Comparison of ENCODE assay signal across 18 mouse cellular contexts in genomic region chr2:179459606-179460005, GRCm38 (mm10). TPM values are rescaled to one million over a fixed set of nuclear protein-coding genes. Genes with fewer than 3 reads are reported as not detected.
"Had no signal": no experiment of that assay in that cellular context is flagged by ENCODE, and none has a peak within 500 bp of the region (broad histone marks: within the 10 kb centered on the region; RNA-seq: fewer than 3 reads in every experiment).

No protein-coding gene starts in this region.

- DNase-seq: kidney, adult 9 months; kidney, postnatal 14 days; kidney, postnatal 4 days; liver; lung, adult 18-20 months; lung, postnatal 10 days; lung, postnatal 36 days; midbrain, embryonic 14.5 days; right cerebral cortex, postnatal 14 days; right cerebral cortex, postnatal 4 days; thymus, postnatal 36 days had no signal

- H3K4me2 ChIP-seq: limb, embryonic 13.5 days; liver, embryonic 12.5 days; liver, embryonic 15.5 days; lung, embryonic 15.5 days; midbrain, embryonic 11.5 days; stomach, embryonic 15.5 days had no signal

- H3K36me3 ChIP-seq: liver, embryonic 12.5 days; liver, embryonic 15.5 days; lung, embryonic 15.5 days; stomach, embryonic 15.5 days had no signal

- H3K27ac ChIP-seq: limb, embryonic 13.5 days; liver, embryonic 12.5 days; liver, embryonic 15.5 days; lung, embryonic 15.5 days; stomach, embryonic 15.5 days had no signal

- H3K27me3 ChIP-seq: limb, embryonic 13.5 days; liver, embryonic 12.5 days; liver, embryonic 15.5 days; lung, embryonic 15.5 days; stomach, embryonic 15.5 days had no signal

- H3K9ac ChIP-seq: limb, embryonic 13.5 days; liver, embryonic 12.5 days; liver, embryonic 15.5 days; lung, embryonic 15.5 days; stomach, embryonic 15.5 days had no signal

- H3K4me1 ChIP-seq: limb, embryonic 13.5 days; liver, embryonic 12.5 days; liver, embryonic 15.5 days; lung, embryonic 15.5 days; stomach, embryonic 15.5 days had no signal

- ATAC-seq: liver, embryonic 12.5 days had no signal

- H3K4me3 ChIP-seq: limb, embryonic 13.5 days; liver, embryonic 12.5 days; liver, embryonic 15.5 days; lung, embryonic 15.5 days; stomach, embryonic 15.5 days had no signal

RNA-seq across cellular contexts. Expression of gene Cdh4, which starts 17.4 kb away (rescaled TPM):
- total RNA-seq: megakaryocyte-erythroid progenitor cell, adult 5-6 weeks had no signal
